Mouse (Mus musculus) adrenal gland, postnatal 4 days (tissue): ENCODE results near the gene Kcp. TPM values are rescaled to one million over a fixed set of nuclear protein-coding genes. Genes with fewer than 3 reads are reported as not detected.

Experiments
- DNase-seq, 2 experiments: peaks; one replicate each; pipeline ENCODE4 v3.0.0; 2021 to 2022; ENCODE audit warnings: low spot score in 2 of 2, mixed read lengths in 2 of 2
- total RNA-seq, 2 experiments: library from RNA; stranded (reverse); gene quantifications; 2 replicates each; pipeline ENCODE4 v1.2.3; 2021

The Kcp gene
- total RNA-seq, 2 experiments from 2014 or later = 9.0 to 14.2 TPM

DNA sequence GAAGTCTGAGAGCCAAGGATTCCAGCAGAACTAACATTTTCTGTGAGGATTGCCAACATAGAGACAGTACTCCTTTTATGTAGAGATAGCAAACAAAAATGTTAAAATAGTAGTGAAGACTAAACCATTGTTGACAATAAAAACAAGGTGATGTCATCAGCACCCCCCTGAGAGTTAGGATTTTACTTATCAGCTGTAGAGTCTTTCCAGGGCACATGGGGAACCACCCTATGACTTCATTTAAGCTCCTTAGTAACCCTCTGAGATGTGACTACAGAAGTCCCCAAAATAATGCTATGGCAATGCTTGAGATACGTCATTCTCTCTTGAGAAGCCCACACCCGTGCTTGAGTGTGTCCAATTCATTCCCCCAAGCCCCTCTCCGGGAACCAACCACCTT is 44.4 kb downstream of the Kcp start:
- DNase-seq = no peak

GRCm38 (mm10) chr6:29461502-29461901 is 46.2 kb downstream of the Kcp start:
- DNase-seq = no peak

GRCm38 (mm10) chr6:29450667-29451066 is 57.1 kb downstream of the Kcp start:
- no peak for DNase-seq

DNA sequence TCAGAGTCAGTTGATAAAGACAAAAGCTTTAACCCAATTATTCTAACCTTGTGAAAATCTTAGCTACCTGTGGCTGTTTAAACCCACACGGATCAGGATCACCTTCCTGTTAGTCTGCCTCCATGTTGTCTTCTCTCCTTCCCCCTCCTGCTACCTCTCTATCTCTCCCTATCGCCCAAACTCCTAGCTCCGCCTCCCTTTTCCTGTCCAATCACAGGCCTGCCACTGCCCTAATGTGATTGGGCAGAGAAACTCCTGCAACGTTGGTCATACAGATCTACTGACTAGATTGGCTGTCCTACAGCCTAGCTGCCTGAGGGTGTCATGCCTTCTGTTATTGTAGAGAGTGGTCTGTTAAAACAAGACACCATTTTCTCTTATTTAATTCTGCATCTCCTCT is 57.9 kb downstream of the Kcp start:
- no peak for DNase-seq

- no peak for DNase-seq
These were observed 62.4 kb downstream of the Kcp start for GRCm38 (mm10) chr6:29445354-29445753.

GRCm38 (mm10) chr6:29444773-29445172 is 63.0 kb downstream of the Kcp start:
- no peak for DNase-seq

DNA sequence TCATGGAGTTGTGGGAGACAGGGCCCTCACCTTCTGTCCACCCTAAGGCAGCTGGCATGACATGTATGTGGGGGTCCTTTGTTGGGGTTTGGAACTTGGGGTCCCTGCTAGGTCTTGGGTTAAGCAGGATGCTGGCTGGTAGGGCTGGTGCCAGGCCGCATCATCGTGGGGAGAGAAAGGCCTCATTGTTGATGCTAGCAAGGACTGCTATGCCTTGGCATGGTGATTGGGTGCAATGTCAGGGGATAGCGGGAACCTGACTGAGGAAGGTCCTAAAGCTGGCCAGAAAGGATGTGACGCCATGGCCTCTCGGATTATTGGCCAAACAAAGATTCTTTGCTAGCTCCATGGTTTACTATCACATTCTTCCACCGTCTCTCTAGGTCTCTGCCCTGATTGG is 68.0 kb downstream of the Kcp start:
- DNase-seq = no peak

GRCm38 (mm10) chr6:29439251-29439650 is 68.5 kb downstream of the Kcp start:
- DNase-seq = no peak

GRCm38 (mm10) chr6:29436461-29436934 is 71.3 kb downstream of the Kcp start:
- no peak for DNase-seq

- DNase-seq = no peak
These were observed 71.8 kb downstream of the Kcp start for GRCm38 (mm10) chr6:29435940-29436451.

GRCm38 (mm10) chr6:29434911-29435691 is 72.7 kb downstream of the Kcp start:
- no peak for DNase-seq

GRCm38 (mm10) chr6:29433804-29434795 is 73.7 kb downstream of the Kcp start:
- DNase-seq = no peak

- no peak for DNase-seq
These were observed 74.5 kb downstream of the Kcp start, which contains the start of gene Flnc for GRCm38 (mm10) chr6:29433038-29433803. Flnc (plus strand) TSS chr6:29433256.

- no peak for DNase-seq
These were observed 75.1 kb downstream of the Kcp start for GRCm38 (mm10) chr6:29432676-29433037.

DNA sequence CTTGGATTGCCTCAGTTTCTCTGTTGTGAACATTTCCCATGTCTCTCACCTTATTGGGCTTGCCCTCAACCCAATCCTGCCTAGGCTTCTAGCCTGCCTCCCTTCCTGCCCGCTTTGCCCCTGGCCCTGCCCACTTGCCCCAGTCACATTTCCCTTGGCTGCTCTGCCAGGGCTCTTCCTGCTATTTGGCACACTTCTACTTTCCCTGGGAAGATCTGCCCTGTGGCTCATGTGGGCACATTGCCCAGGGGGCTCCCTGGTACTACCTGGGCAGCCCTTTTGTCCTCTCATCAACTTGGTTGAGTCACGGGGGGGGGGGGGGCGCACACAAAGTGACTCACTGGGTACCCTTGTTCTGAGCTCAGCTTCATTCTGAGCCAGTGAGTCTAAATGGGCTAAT is 75.6 kb downstream of the Kcp start:
- DNase-seq = no peak

GRCm38 (mm10) chr6:29431473-29431872 is 76.3 kb downstream of the Kcp start:
- DNase-seq = no peak

- DNase-seq = no peak
These were observed 76.9 kb downstream of the Kcp start for GRCm38 (mm10) chr6:29430681-29431420.

GRCm38 (mm10) chr6:29428171-29428570 is 79.6 kb downstream of the Kcp start:
- no peak for DNase-seq

DNA sequence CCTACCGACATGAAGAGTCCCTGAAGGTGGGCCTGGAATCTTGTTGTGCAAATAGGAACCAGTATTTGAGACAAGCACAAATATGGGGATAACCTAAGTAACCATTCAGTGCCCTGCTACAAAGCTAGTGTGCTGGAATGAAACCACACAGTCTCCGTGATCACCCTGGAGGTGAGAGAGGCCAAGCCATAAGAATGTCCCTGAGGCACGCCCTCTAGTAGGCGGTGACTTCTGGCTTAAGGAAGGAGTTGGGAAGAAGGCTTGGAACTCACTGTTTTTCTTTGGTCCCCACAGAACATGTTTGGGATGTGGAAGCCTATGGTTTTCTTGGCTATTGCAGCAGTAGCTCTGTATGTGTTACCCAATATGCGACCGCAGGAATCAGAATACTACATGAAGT is 81.4 kb downstream of the Kcp start:
- no peak for DNase-seq

DNA sequence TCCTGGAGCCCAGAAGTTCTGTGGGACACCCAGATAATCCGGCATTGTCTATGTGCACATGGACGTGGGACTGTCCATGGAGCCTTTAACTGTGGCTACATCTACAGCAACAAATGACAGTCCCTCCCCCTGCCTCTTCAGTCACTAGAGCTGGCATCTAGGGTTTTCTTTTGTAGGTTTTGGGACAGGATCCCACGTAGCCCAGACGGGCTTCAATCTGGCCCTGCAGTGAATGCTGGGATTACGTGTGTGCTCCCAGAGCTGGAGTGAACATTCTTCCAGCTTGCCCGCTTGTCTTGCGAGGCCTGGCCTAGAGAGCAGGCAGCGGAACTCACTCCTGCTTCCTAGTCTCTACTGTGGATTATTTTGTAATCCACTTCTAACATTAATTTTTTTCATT is 82.6 kb downstream of the Kcp start:
- DNase-seq = no peak
